Mouse (Mus musculus) gastrocnemius, postnatal 14 days (tissue): ENCODE measurements at regions not wholly inside any gene's neighbourhood (a gene's known extent, or its start where the extent isn't known, plus 50 kb on each side); places are given as distances from the start of the nearest gene placed in this dataset.

Experiments used
- DNase-seq: peaks from one replicate; pipeline ENCODE4 v3.0.0; 2021; ENCODE audit warnings: mixed read lengths
- intact Hi-C: fragments of 180-260 bp; cut with DNase I; formaldehyde crosslinking; loops from one replicate; pipeline ENCODE4 v1.15.1; 2025; ENCODE audit warnings: low total_unique reads

GRCm38 (mm10) chr14:68022925-68023324 lies 1271.2 kb downstream of the Synb start:
- DNase-seq: no peak
- intact Hi-C loops: no loop called here

DNA sequence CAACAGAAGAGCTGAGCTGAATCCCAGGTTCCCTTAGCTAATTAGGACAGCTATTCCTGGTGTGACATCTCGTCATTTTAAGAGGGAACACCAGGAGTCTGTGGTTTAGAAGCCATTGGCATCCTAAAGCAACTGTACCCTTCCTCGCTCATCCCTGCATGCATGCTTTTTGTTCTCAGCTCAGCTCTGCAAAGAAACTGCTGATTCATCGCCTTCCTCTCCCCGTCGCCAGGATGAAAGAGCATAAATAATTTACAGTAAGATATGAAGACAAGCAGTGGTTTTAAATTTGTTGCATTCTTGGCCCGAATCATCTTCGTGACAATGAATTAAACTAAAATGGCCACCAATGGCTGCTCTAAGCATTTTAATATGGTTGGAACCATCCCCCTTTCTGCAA lies 1272.9 kb downstream of the Synb start:
- intact Hi-C loops: no loop called here
- DNase-seq: no peak

DNA sequence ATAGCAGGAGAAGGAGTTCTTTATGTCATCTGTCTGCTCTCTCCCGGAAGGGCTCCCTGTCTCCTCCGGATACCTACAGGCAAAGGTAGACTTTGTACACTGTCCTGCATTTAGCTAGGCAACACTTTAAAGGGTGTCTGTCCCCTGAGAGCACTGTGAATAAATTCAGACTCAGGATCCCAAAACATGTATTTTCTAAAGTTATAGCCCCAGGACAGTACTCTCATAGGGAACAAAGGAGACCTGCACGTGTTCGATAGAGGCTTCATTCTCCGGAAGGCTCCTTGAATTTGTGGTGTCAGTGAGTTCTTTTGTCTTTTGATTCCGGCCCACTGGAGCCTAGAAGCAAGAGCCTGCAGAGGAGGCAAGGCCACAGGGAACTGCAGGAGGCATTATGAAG lies 1273.3 kb downstream of the Synb start:
- no peak for DNase-seq

GRCm38 (mm10) chr14:68018686-68019085 lies 1275.4 kb downstream of the Synb start:
- intact Hi-C loops: no loop called here
- no peak for DNase-seq

More for the DNA sequence above, 1273.3 kb downstream of the Synb start:
- intact Hi-C loops: no loop called here

- no peak for DNase-seq
- intact Hi-C loops: no loop called here
These were observed 1297.2 kb downstream of the Synb start for GRCm38 (mm10) chr14:67996790-67997417.

DNA sequence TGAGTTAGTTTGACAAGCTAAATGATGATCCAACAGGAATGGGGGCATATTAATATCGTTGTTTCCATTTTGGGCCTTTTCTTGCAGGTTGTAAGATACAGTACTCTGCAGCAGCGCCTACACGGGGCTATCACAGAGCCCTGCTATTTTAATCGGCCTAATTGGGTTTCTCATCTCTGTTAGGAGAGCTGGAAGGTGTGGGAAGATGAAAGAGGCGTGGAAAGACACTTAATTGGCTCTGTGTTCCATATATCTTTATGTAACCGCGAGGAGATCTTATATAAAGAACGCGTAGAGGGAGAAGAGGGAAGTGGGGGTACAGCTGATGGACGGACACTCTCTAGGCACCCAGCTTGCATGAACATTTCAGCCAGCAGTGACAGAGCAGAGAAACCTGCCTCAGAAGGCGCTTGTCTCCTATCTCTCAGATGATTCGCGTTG lies 1300.5 kb downstream of the Synb start:
- no peak for DNase-seq
- intact Hi-C loops: loop anchor here (5.0 kb wide), 1 partner anchor 159 kb away; no protein-coding TSS in a partner anchor

GRCm38 (mm10) chr14:67993142-67993541 lies 1301.0 kb downstream of the Synb start:
- intact Hi-C loops: loop anchor here (5.0 kb wide), 1 partner anchor 159 kb away; no protein-coding TSS in a partner anchor
- DNase-seq: peak; percentile 27

DNA sequence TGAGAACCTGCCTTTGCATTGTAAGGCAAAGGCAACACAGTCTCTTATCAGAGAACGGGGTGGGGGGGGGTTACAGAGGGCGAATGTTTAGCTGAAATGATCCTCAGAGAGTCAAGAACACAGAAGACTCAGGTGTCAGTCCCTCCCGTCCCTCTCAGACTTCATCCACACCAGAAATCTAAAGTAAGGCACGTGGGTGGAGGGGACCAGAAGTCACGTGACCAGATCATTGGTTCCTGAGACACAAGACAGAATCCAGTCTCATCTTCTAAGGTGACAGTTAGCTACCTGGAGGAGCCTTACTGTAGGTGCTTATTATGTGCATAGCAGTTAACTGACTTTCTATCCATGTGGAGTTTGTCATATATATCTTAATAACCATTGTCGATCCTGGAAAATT lies 1302.0 kb downstream of the Synb start:
- intact Hi-C loops: loop anchor here (5.0 kb wide), 1 partner anchor 160 kb away; no protein-coding TSS in a partner anchor
- no peak for DNase-seq

GRCm38 (mm10) chr14:67990271-67990670 lies 1303.8 kb downstream of the Synb start:
- no peak for DNase-seq
- intact Hi-C loops: loop anchor here (5.0 kb wide), 1 partner anchor 162 kb away; no protein-coding TSS in a partner anchor
